Mouse (Mus musculus) intestine, embryonic 14.5 days (tissue): ENCODE data around the gene Ccdc32. TPM values are rescaled to one million over a fixed set of nuclear protein-coding genes. Genes with fewer than 3 reads are reported as not detected.

Experiments used
- ATAC-seq: fragments of 200-750 bp; cut with Nextera tagmentation; replicated peaks from 2 replicates; pipeline ENCODE4 v1.8.0; 2017; ENCODE audit warnings: low read depth, moderate number of reproducible peaks, moderate TSS enrichment, moderate library complexity; ENCODE audit not compliant: low FRiP score, low TSS enrichment
- DNase-seq: peaks from one replicate; pipeline ENCODE4 v3.0.0-alpha.2; 2018; ENCODE audit warnings: low spot score
- H3K27ac ChIP-seq: fragments of 300-500 bp; sonication (generic); 2 replicates; pipeline ENCODE4 v1.5.1; 2014; ENCODE audit warnings: low read depth, mild to moderate bottlenecking, control low read depth
- H3K27me3 ChIP-seq: fragments of 300-500 bp; sonication (generic); replicated peaks from 2 replicates; pipeline ENCODE4 v1.6.1; 2014; ENCODE audit warnings: low read length, control low read depth; ENCODE audit not compliant: control insufficient read depth, insufficient read depth
- H3K36me3 ChIP-seq: fragments of 300-500 bp; sonication (generic); 2 replicates; pipeline ENCODE4 v1.6.1; 2014; ENCODE audit warnings: low read length, control low read depth; ENCODE audit not compliant: control insufficient read depth, insufficient read depth
- H3K4me1 ChIP-seq: fragments of 300-500 bp; sonication (generic); replicated peaks from 2 replicates; pipeline ENCODE4 v1.6.1; 2014; ENCODE audit warnings: low read length, control low read depth, mixed read lengths; ENCODE audit not compliant: control insufficient read depth, insufficient read depth
- H3K4me2 ChIP-seq: fragments of 300-500 bp; sonication (generic); 2 replicates; pipeline ENCODE4 v1.6.1; 2014; ENCODE audit warnings: low read length
- H3K4me3 ChIP-seq: fragments of 300-500 bp; sonication (generic); 2 replicates; pipeline ENCODE4 v1.5.1; 2014; ENCODE audit warnings: low read depth, low read length, control low read depth, mixed read lengths
- H3K9ac ChIP-seq: fragments of 300-500 bp; sonication (generic); 2 replicates; pipeline ENCODE4 v1.6.1; 2014; ENCODE audit warnings: mild to moderate bottlenecking, low read length
- H3K9me3 ChIP-seq: fragments of 300-500 bp; sonication (generic); 2 replicates; pipeline ENCODE4 v1.6.1; 2016; ENCODE audit warnings: low read length, control low read depth; ENCODE audit not compliant: control insufficient read depth
- WGBS: fragments of 180-500 bp; shearing (Covaris S2); extraction: QIAGEN DNeasy Blood & Tissue Kit; methylation state at CpG from one replicate; pipeline ENCODE4 v1.1.7; 2014; 5-methylcytosine and 5-hydroxymethylcytosine counted together
- polyA plus RNA-seq: library from polyadenylated mRNA; unstranded; fragments of >200 nt; fragmentation: Nextera tagmentation; extraction: Ambion mirVana; gene quantifications from 2 replicates; pipeline ENCODE4 v1.2.1, GENCODE M21; 2014

Ccdc32 gene
- polyA plus RNA-seq, 1 experiment from 2014 or later: 21.0 TPM

DNA sequence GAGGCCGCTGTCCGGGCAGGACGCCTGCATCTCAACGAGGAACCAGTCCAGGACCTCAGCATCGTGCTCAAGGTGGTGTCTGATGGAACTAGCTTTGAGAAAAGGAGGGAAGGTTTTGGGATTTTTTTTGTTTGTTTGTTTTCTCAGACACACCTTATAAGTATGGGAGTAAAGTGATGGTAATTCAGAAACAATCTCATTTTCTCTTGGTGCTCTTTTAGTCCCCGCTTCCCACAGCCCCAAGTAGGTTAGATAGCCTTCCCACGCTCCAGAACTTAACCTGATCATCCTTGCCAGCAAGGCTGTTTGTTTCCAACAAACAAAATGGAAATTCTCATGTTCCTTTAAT is 6.2 kb upstream of the Ccdc32 start:
- ATAC-seq (no peak), DNase-seq (no peak)
- peak overlapping the region; percentile 91 for H3K4me3 ChIP-seq
- no peaks in the 10 kb centered on the region for H3K27me3 ChIP-seq
- H3K4me2 ChIP-seq: peak overlapping the region; percentile 72
- WGBS: 12% methylated on average over 7 of the region's 7 CpGs
- H3K27ac ChIP-seq: peak overlapping the region; percentile 81; the same call in 1 of the 2 replicates
- peaks cover 29% of the 10 kb centered on the region for H3K36me3 ChIP-seq
- no peaks in the 10 kb centered on the region for H3K9me3 ChIP-seq
- peaks cover 5% of the 10 kb centered on the region; the same call in 1 of the 2 replicates for H3K4me1 ChIP-seq
- peak overlapping the region; percentile 68 for H3K9ac ChIP-seq

- WGBS: under 1% methylated on average over 49 of the region's 49 CpGs
- Histone ChIP-seq H3K4me3 (peak within 1 kb of the TSS; percentile 91), H3K4me2 (peak within 1 kb of the TSS; percentile 72), H3K27ac (peak within 1 kb of the TSS; percentile 81), H3K27me3 (no peaks in the 10 kb centered on the region), H3K9me3 (no peaks in the 10 kb centered on the region), H3K36me3 (peaks cover 28% of the 10 kb centered on the region), H3K4me1 (peaks cover 5% of the 10 kb centered on the region; the same call in 1 of the 2 replicates), H3K9ac (peak within 1 kb of the TSS; percentile 68)
- peak; percentile 95 for DNase-seq
- ATAC-seq: peak; percentile 95
Observed at GRCm38 (mm10) chr2:119034656-119035396, 5.6 kb upstream of the Ccdc32 start, which contains the start of gene Rpusd2. Gene Rpusd2, plus strand, starts transcription at chr2:119034790.

DNA sequence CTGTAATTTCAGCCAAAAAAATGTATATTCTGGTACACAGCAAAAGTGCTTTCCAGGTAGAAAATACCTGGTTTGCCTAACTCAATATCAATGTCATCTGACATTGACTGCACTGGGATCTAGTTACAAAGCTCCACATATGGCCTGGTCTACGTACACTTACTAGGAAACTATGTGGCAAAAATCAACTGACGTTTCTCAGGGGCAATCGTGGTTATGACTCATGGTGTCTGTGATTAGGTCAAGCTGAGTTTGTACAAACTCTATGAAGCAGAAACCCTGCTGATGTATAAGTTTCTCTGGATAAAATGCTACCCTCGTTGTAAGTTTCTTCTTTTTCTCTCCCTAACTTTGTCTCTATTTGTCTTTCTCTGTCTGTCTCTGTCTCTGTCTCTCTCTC is 3.0 kb upstream of the Ccdc32 start:
- Histone ChIP-seq H3K4me1 (peaks cover 13% of the 10 kb centered on the region), H3K27me3 (no peaks in the 10 kb centered on the region), H3K27ac (no peak overlapping the region), H3K9ac (no peak overlapping the region), H3K4me2 (no peak overlapping the region), H3K36me3 (peaks cover 6% of the 10 kb centered on the region), H3K4me3 (no peak overlapping the region), H3K9me3 (no peaks in the 10 kb centered on the region)
- WGBS: 69% methylated on average over 4 of the region's 4 CpGs
- ATAC-seq (no peak), DNase-seq (no peak)

DNA sequence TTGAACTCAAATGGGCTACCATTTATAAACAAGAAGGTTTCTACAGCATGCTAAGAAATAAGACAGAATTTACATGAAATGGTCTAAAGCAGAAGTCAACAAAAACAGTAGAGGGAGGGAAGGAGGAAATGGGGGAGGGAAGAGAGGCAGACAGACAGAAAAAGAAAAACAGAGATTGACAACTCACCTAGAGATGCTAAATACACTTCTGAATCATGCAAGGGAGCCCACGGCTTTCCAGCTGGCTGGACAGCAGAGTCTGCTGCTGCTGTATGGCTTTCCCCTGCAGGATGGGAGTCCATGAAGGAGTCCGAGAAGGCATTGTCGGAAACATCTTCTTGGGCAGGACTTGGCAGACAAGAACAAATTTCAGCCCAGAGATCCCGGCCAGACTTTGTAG is 2.2 kb downstream of the Ccdc32 start:
- 96% methylated on average over 4 of the region's 4 CpGs for WGBS
- no peak overlapping the region for H3K27ac ChIP-seq
- H3K36me3 ChIP-seq: peaks cover 29% of the 10 kb centered on the region
- ATAC-seq (no peak), DNase-seq (no peak)
- peaks cover 8% of the 10 kb centered on the region for H3K4me1 ChIP-seq
- H3K4me2 ChIP-seq: no peak overlapping the region
- no peaks in the 10 kb centered on the region for H3K9me3 ChIP-seq
- no peaks in the 10 kb centered on the region for H3K27me3 ChIP-seq
- no peak overlapping the region for H3K9ac ChIP-seq
- no peak overlapping the region for H3K4me3 ChIP-seq

- Histone ChIP-seq H3K36me3 (peaks cover 45% of the 10 kb centered on the region), H3K27ac (no peak overlapping the region), H3K9me3 (no peaks in the 10 kb centered on the region), H3K4me3 (no peak overlapping the region), H3K4me1 (peaks cover 8% of the 10 kb centered on the region), H3K27me3 (no peaks in the 10 kb centered on the region), H3K9ac (no peak overlapping the region), H3K4me2 (no peak overlapping the region)
- DNase-seq: no peak
- 83% methylated on average over 4 of the region's 4 CpGs for whole genome bisulfite sequencing
- ATAC-seq: no peak
Observed at GRCm38 (mm10) chr2:119025239-119025616, 4.0 kb downstream of the Ccdc32 start.

DNA sequence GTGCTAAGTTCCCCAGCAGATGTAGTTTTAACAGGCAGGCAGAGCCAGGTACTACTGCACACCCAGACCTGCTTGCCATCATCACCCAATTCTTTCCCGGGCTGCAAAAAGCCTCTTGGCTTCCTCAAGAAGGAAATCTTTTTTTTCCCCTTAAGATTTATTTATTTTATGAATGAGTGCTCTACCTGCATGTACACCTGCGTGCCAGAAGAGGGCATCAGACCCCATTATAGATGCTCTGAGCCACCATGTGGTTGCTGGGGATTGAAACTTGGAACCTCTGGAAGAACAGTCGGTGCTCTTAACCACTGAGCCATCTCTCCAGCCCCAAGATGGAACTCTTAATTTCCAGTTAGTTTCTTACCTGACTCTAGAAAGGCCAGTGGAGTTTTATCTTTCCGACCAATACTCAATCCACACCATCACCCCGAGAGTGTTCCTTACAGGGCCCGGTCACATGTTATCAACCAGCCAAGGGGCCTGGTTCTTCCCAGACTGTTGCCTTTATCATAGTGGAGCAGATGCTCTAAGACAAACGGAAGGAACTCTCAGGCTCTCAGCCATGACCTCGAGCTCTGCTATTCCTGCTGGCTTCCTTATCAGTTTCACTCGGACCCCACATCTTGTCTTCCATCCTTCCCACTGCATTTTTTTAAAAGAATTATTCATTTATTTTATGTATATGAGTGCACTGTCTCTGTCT is 4.5 kb downstream of the Ccdc32 start:
- 73% methylated on average over 9 of the region's 9 CpGs for WGBS
- no peak overlapping the region for H3K27ac ChIP-seq
- no peak overlapping the region for H3K4me2 ChIP-seq
- H3K27me3 ChIP-seq: no peaks in the 10 kb centered on the region
- no peak overlapping the region for H3K9ac ChIP-seq
- no peaks in the 10 kb centered on the region for H3K9me3 ChIP-seq
- no peak for DNase-seq
- H3K4me3 ChIP-seq: no peak overlapping the region
- H3K36me3 ChIP-seq: peaks cover 46% of the 10 kb centered on the region
- H3K4me1 ChIP-seq: peaks cover 8% of the 10 kb centered on the region
- no peak for ATAC-seq

- ATAC-seq (no peak), DNase-seq (no peak)
- no peak overlapping the region for H3K27ac ChIP-seq
- no peaks in the 10 kb centered on the region for H3K9me3 ChIP-seq
- H3K4me2 ChIP-seq: no peak overlapping the region
- H3K4me1 ChIP-seq: no peaks in the 10 kb centered on the region; the same call in 1 of the 2 replicates
- no peak overlapping the region for H3K9ac ChIP-seq
- H3K4me3 ChIP-seq: no peak overlapping the region
- H3K27me3 ChIP-seq: no peaks in the 10 kb centered on the region
- H3K36me3 ChIP-seq: peaks cover 52% of the 10 kb centered on the region
- 93% methylated on average over 6 of the region's 6 CpGs for WGBS
Observed at GRCm38 (mm10) chr2:119023154-119023660, 6.0 kb downstream of the Ccdc32 start.

- no peak overlapping the region for H3K9ac ChIP-seq
- no peaks in the 10 kb centered on the region for H3K9me3 ChIP-seq
- no peak overlapping the region for H3K4me3 ChIP-seq
- no peak for DNase-seq
- H3K27ac ChIP-seq: no peak overlapping the region; the same call in 1 of the 2 replicates
- H3K4me2 ChIP-seq: no peak overlapping the region
- no peaks in the 10 kb centered on the region for H3K27me3 ChIP-seq
- peaks cover 51% of the 10 kb centered on the region for H3K36me3 ChIP-seq
- H3K4me1 ChIP-seq: no peaks in the 10 kb centered on the region; the same call in 1 of the 2 replicates
- 62% methylated on average over 4 of the region's 4 CpGs for WGBS
- ATAC-seq: no peak
Observed at GRCm38 (mm10) chr2:119019538-119019937, 9.7 kb downstream of the Ccdc32 start.
